Mouse (Mus musculus): ENCODE results near the gene Mbnl1.
"Not testable (repeated sequence)": the region's sequence is repeated elsewhere in the genome, so short reads cannot be mapped to it uniquely, and the experiment has no call there.

The Mbnl1 gene

DNA sequence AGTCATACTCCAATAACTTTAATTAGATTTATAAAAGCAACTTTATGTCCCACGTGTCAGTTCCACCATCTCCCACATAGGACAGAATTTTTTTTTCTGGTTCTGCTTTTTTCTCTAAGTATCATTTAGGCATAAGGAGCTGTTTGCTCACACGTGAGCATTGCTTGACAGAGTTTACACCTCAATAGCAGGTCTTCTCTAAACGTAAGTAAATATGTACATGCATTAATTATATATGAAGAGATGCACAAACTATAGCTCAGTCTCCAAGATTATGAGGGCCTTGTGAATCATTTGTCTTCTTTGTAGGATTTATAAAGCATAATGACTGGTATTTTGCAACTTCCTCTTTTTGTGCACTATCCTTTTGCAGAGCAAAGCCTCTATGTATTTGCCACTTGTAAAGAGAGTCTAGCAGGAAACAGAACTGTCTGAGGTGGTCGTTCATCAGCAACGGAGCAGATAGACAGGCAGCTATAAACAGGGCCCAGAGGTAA, at the start of gene Mbnl1:
Gene Mbnl1 (plus strand): TSS at position 150 of the 497 bp plus-strand sequence.
- no peak for DNase-seq (ENCODE audit: low read depth)

DNA sequence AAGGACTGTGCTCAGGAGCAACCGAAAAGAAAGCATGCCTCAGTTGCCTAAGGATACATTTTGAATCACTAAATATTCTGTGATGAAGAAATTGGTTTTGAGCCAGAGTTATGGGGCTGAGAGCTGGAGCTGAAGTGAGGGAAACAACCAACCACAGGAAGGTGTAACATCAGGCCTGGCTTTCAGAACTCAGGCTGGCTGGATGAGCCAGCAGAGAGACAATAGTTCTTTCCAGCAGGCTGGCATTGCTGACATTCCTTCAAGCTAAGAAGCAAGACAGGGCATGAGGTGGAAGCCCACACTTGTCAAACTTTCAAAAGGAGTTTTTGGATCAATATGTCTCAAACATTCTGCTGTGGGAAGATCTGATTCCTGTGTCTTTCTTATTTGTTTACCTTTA, 48.5 kb upstream of the Mbnl1 start:
- DNase-seq (ENCODE audit: low read depth): no peak

- no peak for DNase-seq (ENCODE audit: low read depth)
Measured at GRCm38 (mm10) chr3:60429049-60429448, 43.6 kb upstream of the Mbnl1 start.

GRCm38 (mm10) chr3:60437254-60437653, 35.4 kb upstream of the Mbnl1 start:
- DNase-seq (ENCODE audit: low read depth): no peak

- DNase-seq (ENCODE audit: low read depth): no peak
Measured at GRCm38 (mm10) chr3:60437678-60438232, 34.9 kb upstream of the Mbnl1 start.

- DNase-seq (ENCODE audit: low read depth): no peak
Measured at GRCm38 (mm10) chr3:60438715-60439114, 33.9 kb upstream of the Mbnl1 start.

DNA sequence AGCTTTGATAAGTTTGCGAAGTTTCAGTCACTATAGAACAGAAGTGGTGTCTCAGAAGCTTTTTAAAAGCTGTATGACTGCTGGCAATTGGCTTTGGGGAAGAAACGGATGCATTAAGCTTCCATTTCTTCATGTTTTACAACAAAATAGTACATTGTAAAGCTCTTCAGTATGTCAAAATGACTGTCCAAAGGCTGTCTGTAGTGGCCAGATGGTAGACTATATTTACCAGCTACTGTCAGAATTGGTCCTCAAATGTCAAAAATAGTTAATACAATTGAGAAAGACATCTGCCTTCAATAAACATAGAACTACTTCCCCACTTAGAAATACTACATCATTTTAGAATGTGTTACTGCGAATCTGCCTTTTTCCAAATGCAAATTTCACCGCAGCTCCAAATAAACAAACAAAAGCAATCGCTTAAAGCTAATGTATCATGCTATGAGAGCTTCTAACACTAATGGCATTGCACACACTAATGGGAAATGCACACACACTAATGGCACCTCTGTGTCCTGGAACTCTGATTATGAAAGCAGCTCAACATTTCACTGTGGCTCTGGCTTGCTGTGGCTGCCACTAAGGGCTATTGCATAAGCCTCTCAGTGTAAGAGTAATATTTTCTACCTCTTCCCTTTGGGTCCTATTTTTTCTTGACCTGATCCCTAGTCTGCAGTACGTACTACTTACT, 10.7 kb upstream of the Mbnl1 start:
- DNase-seq (ENCODE audit: low read depth): no peak

- DNase-seq (ENCODE audit: low read depth): not testable (repeated sequence)
Measured at GRCm38 (mm10) chr3:60468667-60469066, 4.0 kb upstream of the Mbnl1 start.

DNA sequence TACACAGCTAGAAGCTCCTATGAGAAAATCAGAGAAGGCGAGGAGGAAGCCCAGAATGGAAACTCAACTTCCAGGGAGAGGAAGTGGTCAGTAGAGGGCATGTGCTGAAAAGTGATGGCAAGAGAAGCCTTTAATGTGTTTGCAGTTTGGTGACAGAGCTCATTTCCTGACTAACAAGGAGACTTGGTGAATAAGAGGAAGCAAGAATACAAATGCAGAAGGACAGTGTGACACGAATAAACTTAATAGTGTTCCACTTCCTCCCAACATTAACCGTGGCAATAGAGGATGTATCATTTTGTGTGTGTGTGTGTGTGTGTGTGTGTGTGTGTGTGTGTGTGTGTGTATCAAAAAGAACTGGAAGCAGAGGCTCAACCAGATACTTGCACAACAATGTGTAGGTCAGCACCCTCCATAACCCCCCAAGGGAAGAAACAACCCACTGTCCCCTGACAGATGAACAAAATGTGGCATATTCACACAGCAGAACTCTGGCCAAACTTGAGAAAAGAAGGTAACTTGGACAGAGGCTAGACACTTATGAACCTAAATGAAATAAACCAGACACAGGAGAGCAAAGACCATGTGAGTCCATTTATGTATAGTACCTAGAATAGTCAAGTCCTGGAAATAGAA, 3.3 kb upstream of the Mbnl1 start:
- DNase-seq (ENCODE audit: low read depth): not testable (repeated sequence)

- peak; percentile 77 for DNase-seq (ENCODE audit: low read depth)
Measured at GRCm38 (mm10) chr3:60472011-60472680, 484 bp upstream of the Mbnl1 start.

GRCm38 (mm10) chr3:60473861-60474653, 1.4 kb downstream of the Mbnl1 start:
- no peak for DNase-seq (ENCODE audit: low read depth)

DNA sequence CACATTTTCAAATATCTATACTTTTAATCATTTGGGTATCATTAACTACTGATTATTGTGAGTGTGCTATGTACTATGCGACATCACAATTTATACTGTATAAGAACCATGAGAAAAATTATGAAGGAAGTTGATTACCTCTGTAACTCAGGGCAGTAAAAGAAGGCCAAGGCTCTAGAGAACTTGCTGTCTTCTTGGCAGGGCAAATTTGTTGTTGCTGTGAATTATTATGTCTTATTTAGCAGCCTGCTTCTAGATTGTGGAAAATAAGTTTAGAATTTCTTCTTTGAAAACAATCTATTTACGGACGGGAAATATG, 2.0 kb downstream of the Mbnl1 start:
- no peak for DNase-seq (ENCODE audit: low read depth)

- no peak for DNase-seq (ENCODE audit: low read depth)
Measured at GRCm38 (mm10) chr3:60475055-60475454, 2.4 kb downstream of the Mbnl1 start.

- no peak for DNase-seq (ENCODE audit: low read depth)
Measured at GRCm38 (mm10) chr3:60476751-60477255, 4.2 kb downstream of the Mbnl1 start.

DNA sequence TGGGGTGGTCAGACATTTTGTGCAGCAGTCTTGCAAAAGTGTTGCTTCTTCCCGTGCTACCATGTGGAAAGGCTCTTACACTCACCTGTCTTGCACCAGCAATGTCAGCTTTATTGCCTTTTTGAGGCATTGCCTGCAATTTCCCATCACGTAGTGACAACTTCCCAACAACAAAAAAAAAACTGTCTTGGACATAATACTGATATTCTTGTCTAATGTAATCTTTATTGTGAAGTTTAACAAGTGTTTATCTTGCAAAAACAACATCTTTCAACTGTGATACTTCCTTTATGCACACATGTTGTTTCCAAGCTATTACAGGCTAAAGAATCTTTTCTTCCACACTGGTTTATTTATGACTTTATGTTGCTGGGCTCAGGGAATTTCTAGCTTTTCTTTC, 5.8 kb downstream of the Mbnl1 start:
- no peak for DNase-seq (ENCODE audit: low read depth)

GRCm38 (mm10) chr3:60480716-60481115, 8.1 kb downstream of the Mbnl1 start:
- no peak for DNase-seq (ENCODE audit: low read depth)

- no peak for DNase-seq (ENCODE audit: low read depth)
Measured at GRCm38 (mm10) chr3:60481740-60482399, 9.2 kb downstream of the Mbnl1 start.

DNA sequence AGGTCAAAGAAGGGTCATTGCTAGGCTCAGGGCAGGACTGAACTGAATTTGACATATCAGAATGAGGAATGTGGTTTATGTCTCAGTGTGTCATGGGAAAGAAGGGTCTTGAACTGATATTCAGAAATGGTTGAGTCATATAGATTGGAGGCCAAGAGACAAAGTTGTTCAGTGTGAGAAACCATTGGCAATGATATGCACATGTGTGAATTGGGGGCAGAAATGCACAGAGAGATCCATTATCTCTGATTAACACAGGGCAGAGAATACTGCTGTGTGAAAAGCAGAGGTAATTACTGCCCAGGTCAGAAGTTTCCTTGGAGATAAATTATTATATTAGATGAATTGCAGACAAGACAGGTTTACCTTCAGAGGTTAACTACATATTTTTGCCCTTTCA, 10.7 kb downstream of the Mbnl1 start:
- DNase-seq (ENCODE audit: low read depth): no peak

DNA sequence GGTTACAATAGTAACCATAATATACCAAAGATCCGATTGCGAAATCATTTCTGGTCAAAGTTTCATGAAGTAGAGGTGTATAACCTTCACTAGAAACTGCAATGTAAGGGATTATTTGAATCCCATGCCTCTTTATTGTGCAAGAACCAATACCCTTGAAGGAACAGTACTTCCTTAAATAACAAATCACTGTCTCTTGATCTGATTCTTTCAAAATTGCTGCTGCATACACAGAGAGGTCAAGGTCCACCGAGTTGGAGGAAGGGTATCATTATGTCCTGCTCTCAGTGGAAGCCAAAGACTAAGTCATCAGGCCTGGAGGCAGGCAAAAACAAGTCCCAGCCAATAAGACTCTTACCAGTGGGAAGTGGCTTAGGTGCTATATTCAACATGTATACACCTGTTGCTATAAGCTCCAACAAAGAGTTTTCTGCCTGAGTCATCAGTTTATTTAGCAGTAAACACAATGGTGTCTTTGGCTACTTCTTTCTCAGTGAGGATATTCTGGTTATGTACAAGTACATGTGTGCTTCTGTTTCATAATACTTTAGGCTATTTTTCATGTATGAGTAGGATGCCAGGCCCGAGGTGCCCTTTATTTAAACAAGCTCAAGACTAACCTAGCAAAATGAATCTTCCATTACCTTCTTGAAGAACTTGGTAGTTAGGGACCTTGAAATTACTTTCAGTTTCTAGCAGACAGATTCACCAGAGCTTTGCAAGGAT, 13.5 kb downstream of the Mbnl1 start:
- no peak for DNase-seq (ENCODE audit: low read depth)

GRCm38 (mm10) chr3:60486713-60487170, 14.1 kb downstream of the Mbnl1 start:
- no peak for DNase-seq (ENCODE audit: low read depth)

DNA sequence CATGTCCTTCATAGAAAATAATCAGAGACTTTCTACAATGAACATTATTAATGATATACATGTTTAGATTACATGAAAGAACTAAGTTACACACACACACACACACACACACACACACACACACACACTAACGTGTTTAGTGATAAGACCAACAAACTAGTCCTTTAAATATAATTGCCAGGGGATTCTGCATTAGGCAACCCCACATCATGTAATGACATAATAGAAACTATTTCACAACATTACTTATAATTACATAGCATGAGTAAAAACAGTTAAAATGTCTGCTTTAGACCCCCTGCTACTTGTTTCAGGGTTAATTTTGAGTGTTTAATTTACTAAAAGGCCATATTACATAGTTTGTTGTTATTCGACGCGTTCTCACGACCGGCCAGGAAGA, 16.9 kb downstream of the Mbnl1 start:
- no peak for DNase-seq (ENCODE audit: low read depth)

Measured in c-Kit-positive CD71-positive TER-119-negative erythroid progenitor cells, embryonic 14.5 days (primary cell).